In the genomic region with DNA sequence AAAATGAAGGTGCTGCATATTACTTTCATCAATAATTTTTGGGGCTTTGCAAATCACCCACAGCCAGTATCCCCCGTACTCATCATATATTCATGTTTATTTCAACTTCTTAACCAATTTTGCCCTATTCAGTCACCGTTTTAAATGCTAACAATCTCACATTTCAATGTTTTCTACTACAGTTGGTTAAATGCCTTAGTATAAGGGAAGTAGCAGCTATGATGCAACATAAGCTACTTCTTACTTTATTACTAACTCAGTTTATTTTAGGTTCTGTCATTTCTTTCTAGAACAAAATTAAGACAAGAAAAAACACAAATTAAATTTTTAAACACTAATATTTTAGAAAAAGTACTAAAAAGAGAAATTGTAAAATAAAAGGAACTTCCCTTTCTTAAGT, we compare ENCODE assay signal across 21 mouse cellular contexts.
"Had no signal": no experiment of that assay in that cellular context is flagged by ENCODE, and none has a peak within 500 bp of the region (broad histone marks: within the 10 kb centered on the region; RNA-seq: fewer than 3 reads in every experiment).

No protein-coding gene starts in this region.

- H3K27ac ChIP-seq: kidney, embryonic 15.5 days; left cerebral cortex, adult 2 months; liver, embryonic 13.5 days; neural tube, embryonic 12.5 days; neural tube, embryonic 15.5 days; stomach, postnatal 0 days had no signal

- H3K4me3 ChIP-seq: kidney, embryonic 15.5 days; left cerebral cortex, adult 2 months; liver, embryonic 13.5 days; neural tube, embryonic 12.5 days; neural tube, embryonic 15.5 days had no signal

- H3K36me3 ChIP-seq: kidney, embryonic 15.5 days; liver, embryonic 13.5 days; neural tube, embryonic 12.5 days; neural tube, embryonic 15.5 days had no signal

- DNase-seq: kidney, adult 11 months; kidney, adult 8-10 months; kidney, postnatal 10 days; kidney, postnatal 36 days; layer of hippocampus, adult 9-11 months; layer of hippocampus, postnatal 36 days; liver, embryonic 13.5 days; lung, adult 2 months; lung, postnatal 14 days; lung, postnatal 4 days; midbrain, embryonic 14.5 days; right cerebral cortex, adult 18-20 months; right cerebral cortex, postnatal 14 days; right cerebral cortex, postnatal 4 days; thymus, postnatal 36 days had no signal

- H3K4me2 ChIP-seq: kidney, embryonic 15.5 days; liver, embryonic 13.5 days; midbrain, embryonic 11.5 days; neural tube, embryonic 12.5 days; neural tube, embryonic 15.5 days had no signal

- H3K27me3 ChIP-seq: kidney, embryonic 15.5 days; liver, embryonic 13.5 days; neural tube, embryonic 12.5 days; neural tube, embryonic 15.5 days had no signal
